Mouse (Mus musculus) stomach, embryonic 16.5 days (tissue): Measurements from ENCODE around the gene Rps6kc1. TPM values are rescaled to one million over a fixed set of nuclear protein-coding genes. Genes with fewer than 3 reads are reported as not detected.

ENCODE experiments used
- ATAC-seq: fragments of 200-750 bp; cut with Nextera tagmentation; 2 replicates; pipeline ENCODE4 v1.8.0; 2017; ENCODE audit warnings: moderate number of reproducible peaks, moderate TSS enrichment; ENCODE audit not compliant: insufficient read depth, low FRiP score
- H3K27ac ChIP-seq: fragments of 300-500 bp; sonication (generic); 2 replicates; pipeline ENCODE4 v1.5.1; 2014; ENCODE audit warnings: low read length
- H3K27me3 ChIP-seq: fragments of 300-500 bp; sonication (generic); 2 replicates; pipeline ENCODE4 v1.6.1; 2014; ENCODE audit warnings: low read length, control low read depth, mixed read lengths; ENCODE audit not compliant: control insufficient read depth, insufficient read depth
- H3K36me3 ChIP-seq: fragments of 300-500 bp; sonication (generic); 2 replicates; pipeline ENCODE4 v1.6.1; 2014; ENCODE audit warnings: low read length; ENCODE audit not compliant: control insufficient read depth, insufficient read depth
- H3K4me1 ChIP-seq: fragments of 300-500 bp; sonication (generic); 2 replicates; pipeline ENCODE4 v1.6.1; 2014; ENCODE audit warnings: low read length, control low read depth, mixed read lengths; ENCODE audit not compliant: control insufficient read depth, insufficient read depth
- H3K4me2 ChIP-seq: fragments of 300-500 bp; sonication (generic); 2 replicates; pipeline ENCODE4 v1.6.1; 2014; ENCODE audit warnings: low read depth, low read length, mixed read lengths
- H3K4me3 ChIP-seq: fragments of 300-500 bp; sonication (generic); replicated peaks from 2 replicates; pipeline ENCODE4 v1.5.1; 2014; ENCODE audit warnings: mild to moderate bottlenecking, low read length
- H3K9ac ChIP-seq: fragments of 300-500 bp; sonication (generic); 2 replicates; pipeline ENCODE4 v1.6.1; 2014; ENCODE audit warnings: low read length
- H3K9me3 ChIP-seq: fragments of 300-500 bp; sonication (generic); replicated peaks from 2 replicates; pipeline ENCODE4 v1.6.1; 2016; ENCODE audit warnings: low read length, control low read depth; ENCODE audit not compliant: control insufficient read depth
- WGBS: fragments of 180-500 bp; shearing (Covaris S2); extraction: QIAGEN DNeasy Blood & Tissue Kit; methylation state at CpG from one replicate; pipeline ENCODE4 v1.1.7; 2014; 5-methylcytosine and 5-hydroxymethylcytosine counted together
- polyA plus RNA-seq: library from polyadenylated mRNA; unstranded; fragments of >200 nt; fragmentation: Nextera tagmentation; extraction: Ambion mirVana; gene quantifications from 2 replicates; pipeline ENCODE4 v1.2.1, GENCODE M21; 2015

Rps6kc1 gene
- polyA plus RNA-seq, 1 experiment from 2014 or later = 12.6 TPM

DNA sequence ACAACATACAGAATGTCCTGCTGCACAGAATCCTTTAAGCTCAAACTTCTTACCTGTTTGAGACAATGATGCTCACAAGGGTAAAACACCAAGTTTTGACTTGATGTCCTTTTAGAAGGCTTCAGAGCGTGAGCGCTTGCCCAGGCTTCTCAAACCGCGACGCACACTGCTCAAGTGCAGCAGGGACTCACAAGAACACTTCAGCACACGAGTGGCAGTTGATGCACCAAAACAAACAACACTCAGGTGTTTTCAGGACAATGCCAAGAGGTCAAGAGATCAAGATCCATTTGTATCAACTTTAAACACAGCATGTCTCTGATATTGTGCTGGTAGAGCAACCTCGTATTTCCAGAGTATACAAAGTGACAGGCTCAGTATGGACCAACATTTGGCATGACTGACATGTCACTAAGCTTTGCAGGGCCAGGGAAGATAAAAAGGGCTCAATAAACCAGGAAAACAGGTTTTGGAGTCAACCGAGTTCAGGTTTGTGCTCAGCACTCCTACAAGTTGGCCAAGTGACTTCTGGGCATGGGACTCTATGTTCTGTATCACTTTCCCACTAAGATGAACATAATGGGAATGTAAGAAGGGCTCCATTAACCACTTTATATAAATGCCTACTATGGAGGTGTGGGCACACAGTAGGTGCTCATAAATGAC is 78.5 kb downstream of the Rps6kc1 start:
- no peaks in the 10 kb centered on the region for H3K27me3 ChIP-seq
- ATAC-seq = no peak
- no peak overlapping the region for H3K9ac ChIP-seq
- peaks cover 3% of the 10 kb centered on the region; the same call in 1 of the 2 replicates for H3K4me1 ChIP-seq
- peak overlapping the region; percentile 19; the same call in 1 of the 2 replicates for H3K27ac ChIP-seq
- no peaks in the 10 kb centered on the region for H3K36me3 ChIP-seq
- 76% methylated on average over 8 of the region's 8 CpGs for WGBS
- H3K9me3 ChIP-seq = no peaks in the 10 kb centered on the region
- H3K4me3 ChIP-seq = no peak overlapping the region
- no peak overlapping the region for H3K4me2 ChIP-seq

DNA sequence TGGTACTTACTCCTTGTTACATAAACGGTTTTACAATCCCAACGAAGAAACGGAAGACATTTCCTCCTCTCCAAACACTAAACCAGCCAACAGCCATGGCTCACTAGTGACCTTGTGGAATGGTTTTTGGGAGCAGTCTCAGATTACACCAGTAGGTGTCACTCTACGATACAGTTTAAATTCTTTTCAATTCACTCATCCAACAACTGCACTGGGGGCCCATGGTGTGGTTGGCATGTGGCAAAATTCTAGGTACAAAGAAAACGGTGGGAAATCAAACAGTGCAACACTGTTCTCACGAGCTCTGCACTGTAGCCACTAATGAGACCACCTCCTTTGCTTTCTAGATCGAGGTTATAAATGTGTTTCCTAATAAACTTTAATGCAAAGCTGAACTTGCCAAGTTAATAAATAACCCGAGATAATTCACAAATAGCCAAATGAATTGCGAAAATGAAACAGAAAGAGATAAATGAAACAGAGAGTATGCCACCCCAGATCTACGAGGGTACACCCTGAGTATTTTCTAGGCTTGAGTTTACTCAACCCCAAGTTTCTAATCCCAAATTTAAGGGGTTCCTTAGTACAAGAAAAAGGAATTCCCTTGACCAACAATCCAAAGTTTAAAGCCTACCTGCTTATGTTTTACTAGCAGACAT is 79.6 kb downstream of the Rps6kc1 start:
- Histone ChIP-seq H3K4me3 (no peak overlapping the region), H3K9ac (no peak overlapping the region), H3K27me3 (no peaks in the 10 kb centered on the region), H3K9me3 (no peaks in the 10 kb centered on the region), H3K36me3 (no peaks in the 10 kb centered on the region), H3K4me1 (peaks cover 3% of the 10 kb centered on the region; the same call in 1 of the 2 replicates), H3K27ac (no peak overlapping the region), H3K4me2 (no peak overlapping the region)
- 44% methylated on average over 10 of the region's 10 CpGs for WGBS
- peak; percentile 38; the same call in 1 of the 2 replicates for ATAC-seq

DNA sequence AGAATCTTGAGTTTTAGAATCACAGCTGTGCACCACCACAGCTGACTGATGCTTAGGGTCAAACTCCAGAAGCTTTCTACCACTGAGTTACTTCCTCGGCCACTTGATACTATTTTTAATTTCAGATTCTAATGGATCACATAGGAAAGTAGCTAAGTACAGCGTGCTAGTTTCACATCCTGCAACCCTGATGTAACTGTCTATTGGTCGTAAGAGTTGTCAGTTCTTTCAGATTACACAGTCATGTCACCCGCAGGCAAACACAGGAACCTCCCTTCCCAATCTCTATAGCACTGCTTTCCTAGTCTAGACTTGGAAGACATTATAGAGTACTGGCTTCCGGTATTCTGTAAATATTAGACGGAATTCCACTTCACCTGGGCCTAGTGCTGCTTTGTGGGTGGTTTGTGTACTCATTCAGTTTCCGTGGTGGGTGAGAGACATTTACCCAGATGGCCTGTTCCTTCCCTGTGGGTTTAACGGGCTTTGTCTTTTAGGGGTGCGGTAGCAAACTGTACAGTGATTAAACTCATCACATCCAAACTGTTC is 85.0 kb downstream of the Rps6kc1 start:
- Histone ChIP-seq H3K27ac (no peak overlapping the region), H3K36me3 (no peaks in the 10 kb centered on the region), H3K4me3 (no peak overlapping the region), H3K9me3 (no peaks in the 10 kb centered on the region), H3K9ac (no peak overlapping the region), H3K4me2 (no peak overlapping the region), H3K4me1 (no peaks in the 10 kb centered on the region), H3K27me3 (no peaks in the 10 kb centered on the region)
- no peak for ATAC-seq
- 57% methylated on average over 9 of the region's 9 CpGs for WGBS

DNA sequence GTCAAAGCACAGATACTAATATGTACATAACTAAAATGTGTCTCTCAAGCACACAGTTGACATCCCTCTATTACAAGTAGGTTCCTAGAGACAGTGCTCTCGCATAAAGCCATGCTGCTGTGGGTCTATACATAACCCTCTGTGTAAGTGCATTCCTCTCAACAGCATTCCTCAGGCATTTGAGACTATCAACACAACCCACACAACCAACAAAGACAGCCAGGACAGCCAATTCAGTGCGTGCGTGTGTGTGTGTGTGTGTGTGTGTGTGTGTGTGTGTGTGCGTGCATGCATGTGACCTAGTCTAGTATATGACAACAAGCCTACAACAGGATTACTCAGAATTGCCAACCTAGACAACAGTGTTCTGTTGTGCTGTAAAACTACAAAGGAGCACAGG is 87.8 kb downstream of the Rps6kc1 start:
- Histone ChIP-seq H3K27ac (no peak overlapping the region), H3K4me3 (no peak overlapping the region), H3K4me1 (no peaks in the 10 kb centered on the region), H3K4me2 (no peak overlapping the region), H3K9ac (no peak overlapping the region), H3K9me3 (no peaks in the 10 kb centered on the region), H3K36me3 (no peaks in the 10 kb centered on the region), H3K27me3 (no peaks in the 10 kb centered on the region)
- no peak for ATAC-seq
- 91% methylated on average over 4 of the region's 4 CpGs for WGBS

DNA sequence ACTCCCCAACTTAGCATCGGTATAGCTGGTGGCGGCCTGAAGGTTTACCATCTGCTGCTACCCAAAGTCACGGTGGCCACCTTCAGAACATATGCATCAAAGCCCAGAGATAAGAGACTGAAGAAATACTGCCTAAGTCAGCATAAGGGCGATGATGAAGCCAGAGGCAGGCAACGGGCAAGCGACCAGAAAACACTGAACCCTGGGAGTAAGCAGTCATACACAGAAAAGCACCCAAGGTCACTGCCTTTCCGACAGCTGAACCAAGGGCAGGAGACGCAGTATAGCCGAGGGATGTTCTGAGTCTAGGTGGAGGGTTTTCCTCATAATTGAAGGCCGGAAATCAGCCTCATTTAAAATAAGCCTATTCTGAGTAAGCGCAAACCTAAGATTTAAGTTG is 95.4 kb downstream of the Rps6kc1 start:
- Histone ChIP-seq H3K27ac (no peak overlapping the region), H3K4me2 (no peak overlapping the region), H3K36me3 (no peaks in the 10 kb centered on the region), H3K9me3 (no peaks in the 10 kb centered on the region), H3K9ac (no peak overlapping the region), H3K4me1 (no peaks in the 10 kb centered on the region), H3K4me3 (no peak overlapping the region), H3K27me3 (no peaks in the 10 kb centered on the region)
- WGBS = 79% methylated on average over 11 of the region's 11 CpGs
- no peak for ATAC-seq

DNA sequence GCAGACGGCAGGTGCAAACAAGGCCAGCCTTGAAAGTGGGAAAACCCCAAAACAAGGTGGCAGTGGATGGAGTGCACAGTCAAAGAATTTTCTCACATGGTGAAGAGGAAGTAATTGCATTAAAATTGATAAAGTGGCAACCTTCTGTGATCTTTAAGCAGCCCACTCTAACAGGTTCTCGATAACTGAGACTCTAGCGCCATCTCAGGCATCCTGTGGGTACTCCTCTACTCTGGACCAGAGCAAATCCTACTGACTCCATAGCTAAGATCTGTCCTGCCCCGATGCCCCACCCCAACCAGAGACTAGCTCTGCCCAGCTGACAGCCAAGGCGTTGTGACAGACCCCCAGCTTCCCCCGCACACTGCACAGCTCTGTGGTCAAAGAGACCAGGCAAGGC is 101.2 kb downstream of the Rps6kc1 start:
- WGBS = 71% methylated on average over 6 of the region's 6 CpGs
- no peak overlapping the region for H3K9ac ChIP-seq
- no peak for ATAC-seq
- H3K9me3 ChIP-seq = no peaks in the 10 kb centered on the region
- H3K27ac ChIP-seq = no peak overlapping the region
- H3K4me1 ChIP-seq = no peaks in the 10 kb centered on the region
- no peak overlapping the region for H3K4me3 ChIP-seq
- H3K4me2 ChIP-seq = no peak overlapping the region
- H3K36me3 ChIP-seq = no peaks in the 10 kb centered on the region
- no peaks in the 10 kb centered on the region for H3K27me3 ChIP-seq

DNA sequence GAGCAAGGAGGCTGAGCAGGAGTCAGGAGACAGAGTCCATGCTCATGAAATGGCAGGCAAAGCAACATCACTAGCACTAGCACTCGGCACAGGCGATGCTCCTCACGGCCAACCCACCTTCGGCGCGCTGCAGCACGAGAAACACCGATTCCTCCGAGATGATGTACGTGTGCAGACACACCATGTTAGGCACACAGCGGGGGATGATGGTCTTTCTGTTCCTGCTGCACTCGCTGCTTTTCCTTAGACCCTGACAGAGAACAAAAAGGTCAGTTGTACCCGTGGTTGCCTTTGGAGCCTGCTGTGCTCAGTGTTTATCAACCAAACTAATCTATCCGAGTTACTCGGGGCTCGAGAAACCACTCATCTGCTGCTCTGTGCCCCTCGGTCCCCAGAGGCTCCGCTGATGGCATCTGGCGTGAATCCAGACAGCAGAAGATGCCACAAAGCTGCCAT is 102.8 kb downstream of the Rps6kc1 start:
- no peaks in the 10 kb centered on the region for H3K27me3 ChIP-seq
- H3K9me3 ChIP-seq = no peaks in the 10 kb centered on the region
- H3K36me3 ChIP-seq = no peaks in the 10 kb centered on the region
- WGBS = 67% methylated on average over 19 of the region's 19 CpGs
- no peak overlapping the region for H3K9ac ChIP-seq
- H3K4me1 ChIP-seq = no peaks in the 10 kb centered on the region
- H3K4me2 ChIP-seq = no peak overlapping the region
- no peak overlapping the region for H3K27ac ChIP-seq
- H3K4me3 ChIP-seq = no peak overlapping the region
- ATAC-seq = no peak

DNA sequence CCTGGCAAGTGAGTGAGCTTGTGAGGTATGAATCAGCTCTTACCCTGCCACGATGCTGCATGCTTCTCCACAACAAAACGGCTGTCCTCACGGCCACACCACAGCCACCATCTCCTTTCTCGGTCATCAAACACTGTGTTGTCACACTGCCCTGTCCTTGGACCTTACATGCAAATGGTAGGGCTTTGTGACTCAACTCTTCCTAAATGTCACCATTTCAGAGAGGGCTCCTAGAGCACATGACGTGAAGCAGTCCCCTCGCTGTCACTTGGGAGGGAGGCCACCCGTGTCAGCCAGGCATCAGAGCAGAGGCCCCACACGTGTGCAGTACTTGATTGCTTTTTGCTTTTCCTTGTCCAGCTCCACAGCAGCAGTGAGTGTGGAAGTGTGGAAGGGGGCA is 104.8 kb downstream of the Rps6kc1 start:
- H3K4me3 ChIP-seq = no peak overlapping the region
- no peaks in the 10 kb centered on the region for H3K27me3 ChIP-seq
- no peak overlapping the region for H3K9ac ChIP-seq
- H3K4me1 ChIP-seq = no peaks in the 10 kb centered on the region
- H3K27ac ChIP-seq = no peak overlapping the region
- WGBS = 84% methylated on average over 8 of the region's 8 CpGs
- H3K9me3 ChIP-seq = no peaks in the 10 kb centered on the region
- H3K36me3 ChIP-seq = no peaks in the 10 kb centered on the region
- no peak for ATAC-seq
- H3K4me2 ChIP-seq = no peak overlapping the region

DNA sequence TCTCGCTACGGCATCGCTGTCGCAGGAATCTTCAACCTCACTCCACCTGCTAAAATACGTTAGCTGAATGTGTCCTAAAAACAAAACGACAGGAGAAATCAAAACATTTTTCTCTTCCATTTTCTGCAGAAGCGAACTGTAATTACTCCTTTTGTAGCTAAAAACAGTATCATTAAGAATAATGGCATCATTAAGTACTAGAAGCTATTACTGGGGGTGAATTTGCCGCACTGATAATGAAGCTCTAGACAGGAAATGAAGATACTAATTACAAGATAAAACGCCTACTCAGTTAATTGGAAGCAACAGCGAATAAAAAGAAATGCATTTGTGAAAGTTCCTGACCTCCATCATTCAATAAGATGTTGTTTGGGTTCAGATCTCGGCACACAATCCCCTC is 112.9 kb downstream of the Rps6kc1 start:
- no peak overlapping the region for H3K4me3 ChIP-seq
- H3K36me3 ChIP-seq = peaks cover 12% of the 10 kb centered on the region; the same call in 1 of the 2 replicates
- H3K9ac ChIP-seq = no peak overlapping the region
- no peak overlapping the region for H3K4me2 ChIP-seq
- no peaks in the 10 kb centered on the region for H3K9me3 ChIP-seq
- 87% methylated on average over 11 of the region's 11 CpGs for WGBS
- H3K27me3 ChIP-seq = no peaks in the 10 kb centered on the region
- no peaks in the 10 kb centered on the region for H3K4me1 ChIP-seq
- ATAC-seq = no peak
- no peak overlapping the region for H3K27ac ChIP-seq
